Mouse (Mus musculus) CH12.LX (cell line): ENCODE measurements around the gene Pnpla8.

ENCODE experiments used
- CTCF ChIP-seq, 2 experiments: IDR thresholded peaks in 1 of 2; conservative IDR thresholded peaks in 1 of 2; 2 replicates each; pipeline ENCODE4 v1.5.1; 2011 to 2012; ENCODE audit warnings: low read depth in 2 of 2, low read length in 2 of 2, improper control_type of control experiment in 1 of 2, inconsistent platforms in 1 of 2, mild to moderate bottlenecking in 1 of 2, moderate library complexity in 1 of 2
- EP300 ChIP-seq: IDR thresholded peaks from 2 replicates; pipeline ENCODE4 v1.6.1; 2011; ENCODE audit warnings: low read length, improper control_type of control experiment
- MAFK ChIP-seq: IDR thresholded peaks from 2 replicates; pipeline ENCODE4 v1.6.1; 2011; ENCODE audit warnings: low read length, improper control_type of control experiment; ENCODE audit not compliant: insufficient replicate concordance
- MEF2A ChIP-seq: IDR thresholded peaks from 2 replicates; pipeline ENCODE4 v1.6.1; 2014; ENCODE audit warnings: low read depth, mild to moderate bottlenecking, inconsistent platforms, low read length, improper control_type of control experiment, borderline replicate concordance
- POLR2A ChIP-seq: IDR thresholded peaks from 2 replicates; pipeline ENCODE4 v1.6.1; 2011; ENCODE audit warnings: low read depth, mild to moderate bottlenecking, improper control_type of control experiment, low read length
- POLR2AphosphoS2 ChIP-seq: IDR thresholded peaks from 2 replicates; pipeline ENCODE4 v1.6.1; 2011; ENCODE audit warnings: low read depth, low read length, improper control_type of control experiment
- UBTF ChIP-seq: IDR thresholded peaks from 2 replicates; pipeline ENCODE4 v1.6.1; 2012; ENCODE audit warnings: low read depth, mild to moderate bottlenecking, inconsistent platforms, low read length, improper control_type of control experiment, moderate library complexity

DNA sequence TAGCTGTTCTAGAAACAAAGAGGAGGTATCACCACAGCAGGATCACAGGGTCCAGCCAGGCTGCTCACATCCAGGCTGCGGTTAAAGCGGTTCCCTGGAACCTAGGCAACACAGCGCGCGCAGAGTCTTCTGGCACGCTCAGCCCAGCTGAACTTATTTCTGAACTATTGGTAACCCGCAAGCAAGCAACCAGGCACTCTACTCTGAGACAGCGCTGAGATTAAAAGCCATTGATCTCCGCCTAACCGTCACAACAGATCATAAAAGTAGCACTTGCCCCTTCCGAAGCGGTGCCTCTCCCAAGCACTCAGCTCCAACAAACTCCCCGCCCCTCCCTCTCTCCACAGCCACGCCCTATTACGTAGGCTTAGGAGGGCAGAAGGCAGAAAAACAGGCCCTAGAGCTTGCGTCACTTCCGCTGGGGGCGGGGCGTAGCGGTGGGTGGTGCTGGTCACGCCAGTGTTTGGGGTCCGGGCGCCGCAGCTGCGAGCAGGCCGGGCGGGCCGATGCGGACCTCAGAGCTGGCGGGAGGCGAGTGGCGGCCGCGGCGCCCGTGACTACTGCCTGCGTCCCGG, 47.6 kb downstream of the Pnpla8 start:
- TF ChIP-seq POLR2AphosphoS2: peak; percentile 47; the same call in 1 of the 2 replicates
- peak; percentile 79 for TF ChIP-seq POLR2A
- 0 out of 2 replicates have a peak, but pooled peaks have one; percentile 47 for TF ChIP-seq UBTF
- no peak for TF ChIP-seq CTCF (conservative IDR thresholded peaks at IDR 0.05 in 1 of 2, IDR thresholded peaks at IDR 0.05 in 1 of 2; ENCODE audit: low read depth in 2 of 2, low read length in 2 of 2)
- TF ChIP-seq MEF2A: peak; percentile 30; the same call in 1 of the 2 replicates
- no peak for TF ChIP-seq MAFK
- no peak for TF ChIP-seq EP300
